Mouse (Mus musculus): Measurements from ENCODE around the gene Cavin3.

GRCm38 (mm10) chr7:105434798-105435197 is 47.3 kb downstream of the Cavin3 start:
- no peak for TF ChIP-seq EP300 (IDR thresholded peaks at IDR 0.05; ENCODE audit: low read depth)
- no peak for TF ChIP-seq CTCF (IDR thresholded peaks at IDR 0.05; ENCODE audit: low read depth)
